Mouse (Mus musculus): ENCODE data around the gene Olfr544. TPM values are rescaled to one million over a fixed set of nuclear protein-coding genes. Genes with fewer than 3 reads are reported as not detected.

Olfr544 gene
- total and polyA plus RNA-seq, 2 experiments from 2014 or later, result not detected

GRCm38 (mm10) chr7:102477377-102477776 lies 10.7 kb downstream of the Olfr544 start:
- Histone ChIP-seq H3K9ac (replicated peaks; ENCODE audit: low read depth, low read length) (no peak overlapping the region), H3K4me3 (ENCODE audit: low read depth, low read length) (no peak overlapping the region), H3K9me3 (replicated peaks; ENCODE audit: control insufficient read depth, low read length) (no peaks in the 10 kb centered on the region), H3K4me2 (ENCODE audit: low read depth, low read length) (no peak overlapping the region), H3K4me1 (ENCODE audit: control insufficient read depth, insufficient read depth) (peaks cover 5% of the 10 kb centered on the region; the same call in 1 of the 2 replicates), H3K36me3 (replicated peaks; ENCODE audit: control insufficient read depth, insufficient read depth, low read length) (no peaks in the 10 kb centered on the region), H3K27ac (ENCODE audit: low read depth) (no peak overlapping the region), H3K27me3 (ENCODE audit: control insufficient read depth, insufficient read depth, low read length) (no peaks in the 10 kb centered on the region)
- TF ChIP-seq CTCF (IDR thresholded peaks at IDR 0.05; ENCODE audit: low read depth) (no peak), EP300 (IDR thresholded peaks at IDR 0.05; ENCODE audit: low read depth) (no peak)
- WGBS, result 78% methylated on average over 11 of the region's 11 CpGs
- ATAC-seq (ENCODE audit: insufficient read depth, low read depth) (no peak), DNase-seq (ENCODE audit: low spot score) (no peak)

GRCm38 (mm10) chr7:102476601-102477000 lies 11.5 kb downstream of the Olfr544 start:
- 96% methylated on average over 5 of the region's 5 CpGs for WGBS
- Histone ChIP-seq H3K36me3 (replicated peaks; ENCODE audit: control insufficient read depth, insufficient read depth, low read length) (no peaks in the 10 kb centered on the region), H3K4me3 (ENCODE audit: low read depth, low read length) (no peak overlapping the region), H3K9ac (replicated peaks; ENCODE audit: low read depth, low read length) (no peak overlapping the region), H3K4me1 (ENCODE audit: control insufficient read depth, insufficient read depth) (peaks cover 5% of the 10 kb centered on the region; the same call in 1 of the 2 replicates), H3K9me3 (replicated peaks; ENCODE audit: control insufficient read depth, low read length) (no peaks in the 10 kb centered on the region), H3K27ac (ENCODE audit: low read depth) (no peak overlapping the region), H3K4me2 (ENCODE audit: low read depth, low read length) (no peak overlapping the region), H3K27me3 (ENCODE audit: control insufficient read depth, insufficient read depth, low read length) (no peaks in the 10 kb centered on the region)
- TF ChIP-seq CTCF (IDR thresholded peaks at IDR 0.05; ENCODE audit: low read depth) (no peak), EP300 (IDR thresholded peaks at IDR 0.05; ENCODE audit: low read depth) (no peak)
- DNase-seq (ENCODE audit: low spot score), result no peak
- no peak for ATAC-seq (ENCODE audit: insufficient read depth, low read depth)

- TF ChIP-seq CTCF (IDR thresholded peaks at IDR 0.05; ENCODE audit: low read depth) (no peak), EP300 (IDR thresholded peaks at IDR 0.05; ENCODE audit: low read depth) (no peak)
- Histone ChIP-seq H3K27ac (ENCODE audit: low read depth) (no peak overlapping the region), H3K4me2 (ENCODE audit: low read depth, low read length) (no peak overlapping the region), H3K27me3 (ENCODE audit: control insufficient read depth, insufficient read depth, low read length) (no peaks in the 10 kb centered on the region), H3K4me3 (ENCODE audit: low read depth, low read length) (no peak overlapping the region), H3K4me1 (ENCODE audit: control insufficient read depth, insufficient read depth) (no peaks in the 10 kb centered on the region), H3K9me3 (replicated peaks; ENCODE audit: control insufficient read depth, low read length) (no peaks in the 10 kb centered on the region), H3K9ac (replicated peaks; ENCODE audit: low read depth, low read length) (no peak overlapping the region), H3K36me3 (replicated peaks; ENCODE audit: control insufficient read depth, insufficient read depth, low read length) (peaks cover 24% of the 10 kb centered on the region)
- DNase-seq (ENCODE audit: low spot score) (no peak), ATAC-seq (ENCODE audit: insufficient read depth, low read depth) (peak; percentile 72; the same call in 1 of the 2 replicates)
- WGBS, result 19% methylated on average over 5 of the region's 5 CpGs
Observed at GRCm38 (mm10) chr7:102472675-102473074, 15.4 kb downstream of the Olfr544 start.

- H3K4me3 ChIP-seq (ENCODE audit: low read depth, low read length), result no peak overlapping the region
- no peak overlapping the region for H3K27ac ChIP-seq (ENCODE audit: low read depth)
- no peaks in the 10 kb centered on the region for H3K4me1 ChIP-seq (ENCODE audit: control insufficient read depth, insufficient read depth)
- TF ChIP-seq CTCF (IDR thresholded peaks at IDR 0.05; ENCODE audit: low read depth) (no peak), EP300 (IDR thresholded peaks at IDR 0.05; ENCODE audit: low read depth) (no peak)
- no peaks in the 10 kb centered on the region for H3K9me3 ChIP-seq (replicated peaks; ENCODE audit: control insufficient read depth, low read length)
- H3K9ac ChIP-seq (replicated peaks; ENCODE audit: low read depth, low read length), result no peak overlapping the region
- DNase-seq (ENCODE audit: low spot score) (no peak), ATAC-seq (ENCODE audit: insufficient read depth, low read depth) (no peak)
- H3K27me3 ChIP-seq (ENCODE audit: control insufficient read depth, insufficient read depth, low read length), result no peaks in the 10 kb centered on the region
- 85% methylated on average over 8 of the region's 8 CpGs for WGBS
- peaks cover 73% of the 10 kb centered on the region for H3K36me3 ChIP-seq (replicated peaks; ENCODE audit: control insufficient read depth, insufficient read depth, low read length)
- H3K4me2 ChIP-seq (ENCODE audit: low read depth, low read length), result no peak overlapping the region
Observed at GRCm38 (mm10) chr7:102467566-102467965, 20.5 kb downstream of the Olfr544 start.

- Histone ChIP-seq H3K4me1 (ENCODE audit: control insufficient read depth, insufficient read depth) (no peaks in the 10 kb centered on the region), H3K27me3 (ENCODE audit: control insufficient read depth, insufficient read depth, low read length) (no peaks in the 10 kb centered on the region), H3K4me3 (ENCODE audit: low read depth, low read length) (no peak overlapping the region), H3K9ac (replicated peaks; ENCODE audit: low read depth, low read length) (no peak overlapping the region), H3K27ac (ENCODE audit: low read depth) (no peak overlapping the region), H3K4me2 (ENCODE audit: low read depth, low read length) (no peak overlapping the region), H3K9me3 (replicated peaks; ENCODE audit: control insufficient read depth, low read length) (no peaks in the 10 kb centered on the region), H3K36me3 (replicated peaks; ENCODE audit: control insufficient read depth, insufficient read depth, low read length) (peaks cover 89% of the 10 kb centered on the region)
- TF ChIP-seq EP300 (IDR thresholded peaks at IDR 0.05; ENCODE audit: low read depth) (no peak), CTCF (IDR thresholded peaks at IDR 0.05; ENCODE audit: low read depth) (no peak)
- WGBS, result 84% methylated on average over 5 of the region's 5 CpGs
- ATAC-seq (ENCODE audit: insufficient read depth, low read depth) (no peak), DNase-seq (ENCODE audit: low spot score) (no peak)
Observed at GRCm38 (mm10) chr7:102458618-102459380, 29.3 kb downstream of the Olfr544 start.

- H3K27ac ChIP-seq (ENCODE audit: low read depth), result no peak overlapping the region
- H3K9me3 ChIP-seq (replicated peaks; ENCODE audit: control insufficient read depth, low read length), result no peaks in the 10 kb centered on the region
- no peak overlapping the region for H3K9ac ChIP-seq (replicated peaks; ENCODE audit: low read depth, low read length)
- WGBS, result 84% methylated on average over 9 of the region's 9 CpGs
- no peaks in the 10 kb centered on the region for H3K27me3 ChIP-seq (ENCODE audit: control insufficient read depth, insufficient read depth, low read length)
- TF ChIP-seq EP300 (IDR thresholded peaks at IDR 0.05; ENCODE audit: low read depth) (no peak), CTCF (IDR thresholded peaks at IDR 0.05; ENCODE audit: low read depth) (no peak)
- no peak for DNase-seq (ENCODE audit: low spot score)
- peaks cover 11% of the 10 kb centered on the region for H3K4me1 ChIP-seq (ENCODE audit: control insufficient read depth, insufficient read depth)
- no peak for ATAC-seq (ENCODE audit: insufficient read depth, low read depth)
- H3K4me2 ChIP-seq (ENCODE audit: low read depth, low read length), result no peak overlapping the region
- H3K4me3 ChIP-seq (ENCODE audit: low read depth, low read length), result no peak overlapping the region
- H3K36me3 ChIP-seq (replicated peaks; ENCODE audit: control insufficient read depth, insufficient read depth, low read length), result peaks cover 57% of the 10 kb centered on the region
Observed at GRCm38 (mm10) chr7:102446438-102446837, 41.7 kb downstream of the Olfr544 start.
